Mouse (Mus musculus) limb, embryonic 11.5 days (tissue): Measurements from ENCODE around the gene Mast3. TPM values are rescaled to one million over a fixed set of nuclear protein-coding genes. Genes with fewer than 3 reads are reported as not detected.

Source experiments
- ATAC-seq: fragments of 200-750 bp; cut with Nextera tagmentation; 2 replicates; pipeline ENCODE4 v1.8.0; 2017; ENCODE audit warnings: low read depth; ENCODE audit not compliant: insufficient number of reproducible peaks, low FRiP score, low TSS enrichment
- DNase-seq: peaks from one replicate; pipeline ENCODE4 v3.0.0-alpha.2; 2015; ENCODE audit warnings: low spot score
- H3K27ac ChIP-seq: fragments of 300-500 bp; sonication (generic); replicated peaks from 2 replicates; pipeline ENCODE4 v1.5.1; 2014; ENCODE audit warnings: low read depth, mild to moderate bottlenecking, low read length
- H3K27me3 ChIP-seq: fragments of 300-500 bp; sonication (generic); 2 replicates; pipeline ENCODE4 v1.6.1; 2014; ENCODE audit warnings: mild to moderate bottlenecking, low read length, mixed read lengths; ENCODE audit not compliant: control insufficient read depth, insufficient read depth
- H3K36me3 ChIP-seq: fragments of 300-500 bp; sonication (generic); 2 replicates; pipeline ENCODE4 v1.6.1; 2014; ENCODE audit warnings: mild to moderate bottlenecking, low read length, moderate library complexity, mixed read lengths; ENCODE audit not compliant: control insufficient read depth, insufficient read depth
- H3K4me1 ChIP-seq: fragments of 300-500 bp; sonication (generic); 2 replicates; pipeline ENCODE4 v1.6.1; 2014; ENCODE audit warnings: low read length, mixed read lengths; ENCODE audit not compliant: control insufficient read depth, insufficient read depth
- H3K4me2 ChIP-seq: fragments of 300-500 bp; sonication (generic); 2 replicates; pipeline ENCODE4 v1.6.1; 2014; ENCODE audit warnings: low read depth, mild to moderate bottlenecking, moderate library complexity; ENCODE audit not compliant: severe bottlenecking
- H3K4me3 ChIP-seq: fragments of 300-500 bp; sonication (generic); 2 replicates; pipeline ENCODE4 v1.5.1; 2014; ENCODE audit warnings: low read depth, low read length
- H3K9ac ChIP-seq: fragments of 300-500 bp; sonication (generic); 2 replicates; pipeline ENCODE4 v1.6.1; 2014; ENCODE audit warnings: mild to moderate bottlenecking, low read length
- H3K9me3 ChIP-seq: fragments of 300-500 bp; sonication (generic); 2 replicates; pipeline ENCODE4 v1.6.1; 2016; ENCODE audit warnings: low read length; ENCODE audit not compliant: control insufficient read depth
- WGBS: fragments of 180-500 bp; shearing (Covaris S2); extraction: QIAGEN DNeasy Blood & Tissue Kit; methylation state at CpG from one replicate; pipeline ENCODE4 v1.1.7; 2014; 5-methylcytosine and 5-hydroxymethylcytosine counted together
- polyA plus RNA-seq: library from polyadenylated mRNA; unstranded; fragments of >200 nt; fragmentation: Nextera tagmentation; extraction: Ambion mirVana; gene quantifications from 2 replicates; pipeline ENCODE4 v1.2.1, GENCODE M21; 2014

The Mast3 gene
- polyA plus RNA-seq, 1 experiment from 2014 or later, result 14.6 TPM

GRCm38 (mm10) chr8:70742981-70743655 is 61.7 kb downstream of the Mast3 start:
- no peaks in the 10 kb centered on the region for H3K36me3 ChIP-seq
- 2% methylated on average over 38 of the region's 38 CpGs for WGBS
- H3K9me3 ChIP-seq, result no peaks in the 10 kb centered on the region
- H3K4me3 ChIP-seq, result peak overlapping the region; percentile 3; the same call in 1 of the 2 replicates
- H3K27ac ChIP-seq, result no peak overlapping the region
- no peak overlapping the region for H3K9ac ChIP-seq
- peak overlapping the region; percentile 43 for H3K4me2 ChIP-seq
- H3K4me1 ChIP-seq, result peaks cover 9% of the 10 kb centered on the region
- H3K27me3 ChIP-seq, result peaks cover 60% of the 10 kb centered on the region
- DNase-seq (no peak), ATAC-seq (0 out of 2 replicates have a peak, but pooled peaks have one; percentile 41)

DNA sequence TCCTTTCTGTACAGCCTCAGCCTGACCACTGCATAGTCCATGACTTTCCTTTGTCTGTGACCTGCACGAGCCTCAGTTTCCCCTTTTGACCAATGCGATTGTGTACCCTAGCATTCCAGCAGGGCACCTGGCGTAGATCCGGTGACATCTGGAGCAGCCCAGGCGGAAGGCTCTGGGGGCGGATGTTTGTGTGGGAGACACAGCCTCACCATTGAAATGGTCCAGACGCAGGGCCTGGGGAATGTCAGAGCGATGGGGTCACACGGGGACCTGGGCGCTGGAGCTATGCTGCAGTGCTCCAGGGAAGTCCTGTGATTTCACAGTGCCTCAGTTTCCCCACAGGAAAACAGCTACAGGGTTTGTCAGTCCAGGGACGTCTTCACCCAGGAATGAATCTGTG is 62.7 kb downstream of the Mast3 start:
- 51% methylated on average over 11 of the region's 11 CpGs for WGBS
- Histone ChIP-seq H3K36me3 (no peaks in the 10 kb centered on the region), H3K4me3 (no peak overlapping the region), H3K27me3 (peaks cover 54% of the 10 kb centered on the region), H3K9ac (no peak overlapping the region), H3K4me1 (peaks cover 9% of the 10 kb centered on the region), H3K9me3 (no peaks in the 10 kb centered on the region), H3K4me2 (no peak overlapping the region), H3K27ac (no peak overlapping the region)
- ATAC-seq, result no peak
- no peak for DNase-seq

GRCm38 (mm10) chr8:70741661-70742060 is 63.2 kb downstream of the Mast3 start:
- Histone ChIP-seq H3K4me2 (no peak overlapping the region), H3K9me3 (no peaks in the 10 kb centered on the region), H3K36me3 (no peaks in the 10 kb centered on the region), H3K27ac (no peak overlapping the region), H3K9ac (no peak overlapping the region), H3K4me3 (no peak overlapping the region), H3K27me3 (peaks cover 51% of the 10 kb centered on the region), H3K4me1 (peaks cover 9% of the 10 kb centered on the region)
- DNase-seq, result no peak
- no peak for ATAC-seq
- WGBS, result 56% methylated on average over 5 of the region's 5 CpGs

GRCm38 (mm10) chr8:70738211-70738610 is 66.6 kb downstream of the Mast3 start:
- DNase-seq (no peak), ATAC-seq (no peak)
- H3K4me2 ChIP-seq, result no peak overlapping the region; the same call in 1 of the 2 replicates
- H3K9me3 ChIP-seq, result no peaks in the 10 kb centered on the region
- no peak overlapping the region for H3K4me3 ChIP-seq
- no peak overlapping the region for H3K27ac ChIP-seq
- H3K4me1 ChIP-seq, result peaks cover 5% of the 10 kb centered on the region
- peaks cover 21% of the 10 kb centered on the region for H3K27me3 ChIP-seq
- H3K9ac ChIP-seq, result no peak overlapping the region
- no peaks in the 10 kb centered on the region for H3K36me3 ChIP-seq
- WGBS, result 63% methylated on average over 3 of the region's 3 CpGs

GRCm38 (mm10) chr8:70737705-70738104 is 67.1 kb downstream of the Mast3 start:
- Histone ChIP-seq H3K36me3 (no peaks in the 10 kb centered on the region), H3K27me3 (peaks cover 16% of the 10 kb centered on the region), H3K4me3 (no peak overlapping the region), H3K27ac (no peak overlapping the region), H3K9ac (no peak overlapping the region), H3K4me1 (no peaks in the 10 kb centered on the region; the same call in 1 of the 2 replicates), H3K9me3 (no peaks in the 10 kb centered on the region), H3K4me2 (no peak overlapping the region)
- 78% methylated on average over 5 of the region's 5 CpGs for WGBS
- ATAC-seq, result no peak
- no peak for DNase-seq

DNA sequence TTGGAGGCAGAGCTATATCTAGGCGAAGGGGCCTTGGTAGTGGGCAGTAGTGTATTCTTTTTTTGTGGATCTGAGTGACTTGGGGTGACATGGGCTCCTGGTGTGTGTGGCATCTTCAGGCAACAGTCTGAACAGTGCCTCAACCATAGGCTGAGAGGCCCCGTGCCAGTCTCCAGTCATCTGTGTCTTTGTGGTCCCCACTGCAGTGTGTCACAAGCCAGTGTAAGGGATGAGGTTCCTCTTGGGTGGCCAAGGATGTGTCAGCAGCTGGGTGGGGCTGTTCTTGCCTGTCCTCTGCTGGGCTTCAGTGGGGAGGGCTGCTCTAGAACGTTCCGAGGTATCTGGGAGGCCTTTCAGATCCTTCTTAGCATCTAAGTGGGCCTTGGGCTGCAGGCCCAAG is 73.9 kb downstream of the Mast3 start:
- Histone ChIP-seq H3K4me2 (no peak overlapping the region), H3K27ac (no peak overlapping the region), H3K9me3 (no peaks in the 10 kb centered on the region), H3K9ac (no peak overlapping the region), H3K27me3 (peaks cover 24% of the 10 kb centered on the region), H3K36me3 (no peaks in the 10 kb centered on the region), H3K4me1 (no peaks in the 10 kb centered on the region), H3K4me3 (no peak overlapping the region)
- WGBS, result 83% methylated on average over 4 of the region's 4 CpGs
- ATAC-seq (no peak), DNase-seq (no peak)

DNA sequence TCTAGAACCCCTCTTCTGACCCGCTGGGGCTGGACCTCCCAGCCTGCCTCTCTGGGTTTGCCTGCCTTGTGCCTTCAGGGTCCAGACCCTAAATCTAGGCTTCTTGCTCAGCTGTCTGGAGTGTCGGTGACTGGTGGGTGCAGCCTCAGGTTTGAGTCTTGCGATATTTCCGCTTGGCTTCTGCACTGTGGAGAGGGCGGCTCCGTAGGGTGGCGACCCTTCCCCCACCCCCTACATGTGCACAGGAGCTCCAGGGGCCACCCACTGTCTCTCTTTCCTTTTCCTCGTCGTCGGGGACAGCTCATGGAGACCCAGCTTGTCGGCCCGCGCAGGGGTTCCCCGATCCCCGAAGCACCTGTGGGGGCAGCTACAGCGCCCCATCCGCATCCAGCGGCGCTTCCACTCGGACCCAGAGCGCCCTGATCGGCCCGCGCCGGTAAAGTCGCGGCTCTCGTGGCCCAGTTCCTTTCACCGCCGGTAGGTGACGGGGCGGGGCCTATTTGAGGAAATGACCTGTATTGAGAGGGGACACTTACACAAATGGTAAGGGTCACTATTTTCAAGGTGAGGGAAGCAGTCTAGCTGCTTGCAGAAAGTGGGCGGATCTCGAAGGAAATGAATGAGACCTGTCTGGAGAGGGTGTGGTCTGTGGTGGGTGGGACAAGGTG is 74.9 kb downstream of the Mast3 start:
- Histone ChIP-seq H3K9me3 (no peaks in the 10 kb centered on the region), H3K27ac (no peak overlapping the region), H3K4me2 (peak overlapping the region; percentile 43), H3K9ac (no peak overlapping the region), H3K4me3 (peak overlapping the region; percentile 9), H3K36me3 (no peaks in the 10 kb centered on the region), H3K27me3 (peaks cover 24% of the 10 kb centered on the region), H3K4me1 (no peaks in the 10 kb centered on the region)
- DNase-seq, result peak; percentile 47
- ATAC-seq, result no peak; the same call in 1 of the 2 replicates
- WGBS, result 2% methylated on average over 34 of the region's 34 CpGs
